Mouse (Mus musculus) adipocyte (in vitro differentiated cells): ENCODE results near the gene Ccdc85b.
"Not testable (repeated sequence)": the region's sequence is repeated elsewhere in the genome, so short reads cannot be mapped to it uniquely, and the experiment has no call there.

Experiments used
- DNase-seq: peaks from one replicate; pipeline ENCODE4 v3.0.0-alpha.2; 2016; ENCODE audit warnings: low spot score

The Ccdc85b gene

DNA sequence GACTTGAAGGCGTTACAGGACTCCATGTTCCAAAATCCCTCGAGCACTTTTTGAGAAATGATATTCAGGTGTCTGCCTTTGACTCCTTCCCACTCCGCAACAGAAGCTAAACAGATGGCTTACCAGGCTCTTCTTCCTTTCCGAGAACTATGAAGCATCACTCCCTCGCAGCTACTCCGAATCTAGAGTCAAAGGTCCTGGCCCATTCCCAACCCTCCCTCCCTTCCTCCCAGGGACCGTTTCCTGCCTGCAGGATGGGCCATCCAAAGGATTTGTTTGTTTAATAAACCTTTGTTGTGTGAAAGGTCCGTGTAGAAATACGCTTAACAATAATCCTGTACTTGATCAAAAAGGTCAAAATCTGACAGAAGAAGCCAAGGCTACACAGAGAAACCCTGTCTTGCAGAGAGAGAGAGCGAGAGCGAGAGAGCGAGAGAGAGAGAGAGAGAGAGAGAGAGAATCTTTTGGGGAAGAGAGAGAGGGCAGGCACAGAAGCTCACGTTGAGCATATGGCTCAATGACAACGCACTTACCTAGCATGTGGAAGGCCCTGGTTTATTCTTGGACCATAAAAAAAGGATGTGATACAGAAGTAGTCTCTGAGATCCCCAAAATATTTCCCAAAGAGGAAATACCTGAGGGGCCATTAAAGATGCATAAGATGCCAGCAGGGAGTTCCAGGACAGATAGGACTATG is at the start of gene Ccdc85b:
Gene Ccdc85b, minus strand, starts transcription at position 149 of the 697 bp plus-strand sequence.
- peak; percentile 82 for DNase-seq

GRCm38 (mm10) chr19:5503687-5504086 is 46.0 kb upstream of the Ccdc85b start, which contains the start of gene 1700020D05Rik:
Gene 1700020D05Rik, minus strand, starts transcription at chr19:5503787.
- DNase-seq: no peak

DNA sequence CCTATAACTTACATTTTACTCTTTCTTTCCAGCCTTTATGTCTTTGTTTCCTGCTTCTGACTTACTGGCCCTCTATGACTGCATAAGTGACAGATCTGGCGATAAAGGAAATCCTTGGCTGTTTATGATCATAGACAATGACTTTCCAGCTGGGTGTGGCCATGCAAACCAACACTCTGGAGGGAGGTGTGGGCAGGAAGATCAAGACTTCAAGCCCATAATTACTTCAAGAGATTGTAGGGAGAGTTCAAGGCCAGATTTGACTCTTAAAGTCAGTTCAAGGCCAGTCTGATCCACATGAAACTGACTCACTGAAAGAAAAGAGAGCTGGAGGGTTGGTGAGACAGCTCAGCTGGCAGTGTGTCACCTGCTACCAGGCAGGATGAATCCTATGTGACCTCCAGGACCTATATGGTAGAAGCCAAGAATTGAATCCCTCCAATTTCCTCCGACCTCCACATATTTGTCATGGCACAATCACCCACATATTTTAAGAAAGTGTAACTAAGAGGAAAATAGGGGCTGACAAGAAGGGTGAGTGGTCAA is 42.7 kb upstream of the Ccdc85b start:
- no peak for DNase-seq

- DNase-seq: no peak
Measured at GRCm38 (mm10) chr19:5496052-5496370, 38.3 kb upstream of the Ccdc85b start.

GRCm38 (mm10) chr19:5495353-5496051 is 37.8 kb upstream of the Ccdc85b start:
- no peak for DNase-seq

GRCm38 (mm10) chr19:5494314-5494713 is 36.6 kb upstream of the Ccdc85b start:
- DNase-seq: no peak

- DNase-seq: not testable (repeated sequence)
Measured at GRCm38 (mm10) chr19:5493301-5493721, 35.6 kb upstream of the Ccdc85b start.

DNA sequence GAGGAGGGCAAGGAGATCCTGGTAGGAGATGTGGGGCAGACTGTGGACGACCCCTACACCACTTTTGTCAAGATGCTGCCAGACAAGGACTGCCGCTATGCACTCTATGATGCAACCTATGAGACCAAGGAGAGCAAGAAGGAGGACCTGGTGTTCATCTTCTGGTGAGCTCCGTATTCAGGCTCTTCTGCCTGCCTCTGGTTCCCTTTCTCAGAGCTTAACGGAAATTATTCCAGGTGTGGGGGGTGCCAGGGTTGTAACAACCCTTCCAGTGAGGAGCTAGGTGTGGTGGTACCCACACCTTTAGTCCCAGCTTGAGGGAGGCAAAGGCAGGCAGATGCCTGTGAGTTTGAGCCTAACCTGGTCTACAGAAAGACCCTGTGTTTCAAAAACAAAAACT is 34.9 kb upstream of the Ccdc85b start:
- no peak for DNase-seq

DNA sequence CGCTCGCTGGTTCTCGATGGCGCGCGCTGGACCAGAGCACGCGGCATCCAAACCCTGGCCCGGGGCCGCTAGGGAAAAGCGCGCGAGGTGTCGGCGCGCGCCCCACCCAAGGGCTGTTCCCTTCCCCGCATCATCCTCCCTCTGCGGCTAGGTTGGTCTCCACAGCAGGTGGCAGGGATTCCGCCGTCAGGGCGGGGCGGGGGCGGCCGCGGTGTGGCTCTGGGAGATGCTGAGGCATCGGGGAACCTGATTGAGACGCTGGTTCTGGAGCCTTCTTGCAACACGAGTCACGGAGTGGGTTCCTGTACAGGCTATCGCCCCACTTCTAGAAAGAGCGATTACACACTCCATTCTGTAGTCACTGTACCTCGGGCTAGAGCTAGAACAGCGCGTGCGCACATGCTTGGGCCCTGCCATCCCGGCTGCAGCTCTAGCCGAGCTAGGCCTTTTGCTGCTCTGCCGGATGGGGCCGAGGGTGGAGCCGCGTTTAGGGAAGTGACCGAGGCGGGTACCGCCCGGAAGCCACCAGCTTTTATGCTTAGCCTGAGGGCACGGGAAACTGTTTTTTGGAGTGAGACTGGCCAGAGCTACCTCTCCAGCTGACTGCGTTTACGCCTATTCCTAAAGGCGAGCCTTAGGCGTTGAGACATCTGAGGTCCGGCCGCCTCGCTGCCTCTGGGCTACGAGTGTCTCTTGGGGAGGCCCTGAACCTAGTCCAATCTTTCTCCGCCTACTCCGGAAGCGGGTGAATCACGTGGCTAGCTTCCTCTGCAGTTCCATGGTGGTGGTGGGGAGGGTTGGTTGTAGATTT is 33.4 kb upstream of the Ccdc85b start:
- peak; percentile 93 for DNase-seq

GRCm38 (mm10) chr19:5490313-5490897 is 32.7 kb upstream of the Ccdc85b start, which contains the start of gene Cfl1:
Gene Cfl1, plus strand, starts transcription at chr19:5490455.
- peak; percentile 96 for DNase-seq

DNA sequence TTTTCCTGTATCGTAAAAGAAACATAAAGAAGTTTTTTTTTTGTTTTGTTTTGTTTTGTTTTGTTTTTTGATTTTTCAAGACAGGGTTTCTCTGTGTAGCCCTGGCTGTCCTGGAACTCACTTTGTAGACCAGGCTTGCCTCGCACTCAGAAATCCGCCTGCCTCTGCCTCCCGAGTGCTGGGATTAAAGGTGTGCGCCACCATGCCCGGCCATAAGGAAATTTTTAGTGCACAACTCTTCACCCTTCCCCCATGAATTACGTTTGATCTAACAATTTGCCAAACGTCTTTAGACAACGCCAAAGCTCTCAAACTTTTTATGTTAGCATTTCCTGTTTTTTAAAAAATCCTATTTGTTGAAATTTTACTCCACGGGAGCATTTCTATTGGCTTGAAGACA is 32.0 kb upstream of the Ccdc85b start:
- DNase-seq: not testable (repeated sequence)

GRCm38 (mm10) chr19:5488878-5489571 is 31.3 kb upstream of the Ccdc85b start:
- peak; percentile 99 for DNase-seq

GRCm38 (mm10) chr19:5487768-5488550 is 30.3 kb upstream of the Ccdc85b start, which contains the start of gene Mus81:
Gene Mus81, minus strand, starts transcription at chr19:5488402.
- DNase-seq: peak; percentile 99

DNA sequence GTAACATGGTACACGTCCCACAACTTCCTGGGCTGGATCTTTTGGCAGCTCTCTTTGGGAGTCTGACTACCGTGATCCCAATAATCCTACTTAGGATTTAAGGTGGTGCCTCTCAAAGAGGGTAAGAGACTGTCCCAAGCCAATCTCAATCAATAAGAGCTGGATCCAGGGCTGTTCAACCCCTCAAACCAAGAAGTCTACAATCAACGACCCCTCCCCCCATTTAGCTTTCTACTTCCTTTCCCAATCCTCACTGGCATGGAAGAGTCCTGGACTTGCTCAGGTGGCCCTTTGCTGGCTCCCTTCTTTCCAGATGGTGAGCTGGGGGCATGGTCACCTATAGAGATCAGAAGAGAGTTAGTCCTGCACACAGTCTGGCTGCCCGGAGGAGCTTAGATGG is 29.1 kb upstream of the Ccdc85b start:
- no peak for DNase-seq

DNA sequence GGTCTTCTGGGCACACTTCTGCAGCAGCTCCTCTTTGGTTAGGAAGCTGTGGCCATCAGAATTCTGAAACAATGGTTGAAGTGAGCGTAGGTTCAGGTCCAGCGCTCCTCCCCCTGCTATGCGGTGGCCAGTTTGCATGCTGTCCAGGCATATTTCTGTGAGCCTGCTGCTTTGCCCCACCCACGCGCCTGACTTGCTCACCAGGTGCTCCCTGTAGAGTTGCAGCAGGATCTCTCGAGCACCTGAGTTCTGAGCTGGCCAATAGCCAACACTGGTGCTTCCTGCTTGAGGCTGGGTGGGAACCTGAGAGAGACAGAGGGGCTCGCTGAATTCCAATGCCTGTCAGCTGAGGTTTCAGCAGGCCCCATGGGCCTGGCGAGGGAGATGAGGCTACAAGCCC is 28.6 kb upstream of the Ccdc85b start:
- DNase-seq: no peak

GRCm38 (mm10) chr19:5485821-5486220 is 28.1 kb upstream of the Ccdc85b start:
- DNase-seq: no peak

DNA sequence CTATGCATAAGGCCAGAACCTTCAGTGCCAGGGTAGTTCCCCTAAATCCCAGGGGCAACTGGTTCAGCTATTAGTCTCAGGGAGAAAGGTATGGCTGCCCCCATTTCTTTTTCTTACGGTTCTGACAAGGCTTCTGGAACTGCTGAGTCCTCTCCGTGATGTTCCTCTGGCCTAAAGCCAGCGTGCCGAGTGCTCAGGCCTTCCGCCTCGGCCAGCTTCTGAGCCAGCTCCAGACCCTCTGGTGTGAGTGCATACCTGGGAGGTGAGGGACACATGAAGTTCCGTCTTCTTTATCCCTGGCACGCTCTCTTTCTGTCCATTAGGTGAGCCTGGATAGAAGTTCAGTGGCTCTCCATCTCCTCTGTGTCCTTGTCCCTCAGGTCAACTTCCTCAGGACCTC is 27.7 kb upstream of the Ccdc85b start:
- DNase-seq: no peak

DNA sequence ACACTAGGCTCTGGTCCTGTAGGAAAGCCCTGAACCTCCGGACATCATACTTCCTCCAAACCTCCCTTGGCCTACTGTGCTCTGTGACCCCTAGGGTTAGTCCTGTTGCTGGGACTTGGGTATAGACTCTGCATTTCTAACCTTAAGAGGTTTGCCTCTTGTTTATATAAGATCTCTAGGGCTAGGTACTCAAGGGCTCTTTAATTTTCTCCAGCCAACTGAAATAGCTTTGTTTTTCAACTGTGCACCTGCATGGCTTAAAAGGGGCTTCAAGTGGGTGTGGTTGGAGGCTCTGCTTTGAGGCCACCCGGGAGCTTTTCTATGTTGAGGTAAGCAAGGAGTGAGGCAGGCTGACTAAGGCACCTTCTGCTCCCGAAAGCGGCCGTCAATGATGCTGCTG is 26.8 kb upstream of the Ccdc85b start:
- DNase-seq: no peak

DNA sequence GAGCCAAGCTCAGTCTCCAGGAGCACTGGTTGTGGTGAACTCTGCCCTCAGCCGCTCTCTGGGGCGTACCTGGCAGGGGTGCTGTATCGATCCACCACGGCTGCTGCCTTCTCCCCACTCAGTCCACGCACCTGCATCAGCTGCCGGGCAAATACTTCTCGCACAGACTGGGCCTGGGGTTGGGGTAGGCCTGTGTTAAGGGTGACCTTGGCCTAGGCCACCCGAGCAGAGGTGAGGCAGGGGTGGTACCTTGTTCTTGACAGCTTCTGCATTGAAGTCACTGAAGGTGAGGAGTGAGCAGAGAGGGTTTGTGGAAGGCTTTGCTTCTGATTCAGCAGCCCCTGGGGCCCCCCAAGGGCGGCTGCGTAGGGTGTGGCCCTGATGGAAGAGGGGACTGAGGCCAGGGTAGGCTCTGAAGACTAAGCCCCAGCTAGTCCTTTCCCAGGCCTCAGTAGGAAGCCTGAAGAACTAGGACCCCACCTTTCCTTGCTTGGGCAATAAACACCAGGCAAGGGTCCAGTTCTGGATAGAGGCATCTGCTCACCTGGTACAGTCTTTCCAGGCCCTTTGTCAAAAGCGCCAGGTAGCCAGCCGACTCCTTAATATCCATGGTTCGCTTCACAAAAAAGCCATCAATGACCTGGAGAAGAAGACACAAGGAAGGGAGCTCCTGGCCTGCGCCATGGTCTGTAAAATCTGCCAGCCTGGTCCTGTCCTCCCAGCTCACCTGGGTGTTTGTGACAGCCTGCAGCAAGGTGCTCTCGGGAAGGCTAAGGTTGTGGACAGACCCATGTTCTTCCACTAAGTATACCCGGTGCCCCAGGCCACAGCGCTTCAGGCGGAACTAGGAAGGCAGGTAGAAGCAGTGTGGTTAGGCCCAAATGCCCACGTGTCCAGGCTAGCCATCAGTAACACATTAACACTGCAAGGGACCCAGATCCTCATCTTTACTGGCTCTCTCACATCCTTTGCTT is 26.0 kb upstream of the Ccdc85b start:
- no peak for DNase-seq
